Mouse (Mus musculus): ENCODE measurements around the gene Rasgef1b. TPM values are rescaled to one million over a fixed set of nuclear protein-coding genes. Genes with fewer than 3 reads are reported as not detected.

The Rasgef1b gene
- polyA plus RNA-seq, 1 experiment from 2014 or later: 7.8 TPM

- WGBS: 66% methylated on average over 9 of the region's 9 CpGs
- H3K36me3 ChIP-seq (ENCODE audit: insufficient read depth, low read length): no peaks in the 10 kb centered on the region
These were observed 224.5 kb downstream of the Rasgef1b start for GRCm38 (mm10) chr5:99504349-99504830.

DNA sequence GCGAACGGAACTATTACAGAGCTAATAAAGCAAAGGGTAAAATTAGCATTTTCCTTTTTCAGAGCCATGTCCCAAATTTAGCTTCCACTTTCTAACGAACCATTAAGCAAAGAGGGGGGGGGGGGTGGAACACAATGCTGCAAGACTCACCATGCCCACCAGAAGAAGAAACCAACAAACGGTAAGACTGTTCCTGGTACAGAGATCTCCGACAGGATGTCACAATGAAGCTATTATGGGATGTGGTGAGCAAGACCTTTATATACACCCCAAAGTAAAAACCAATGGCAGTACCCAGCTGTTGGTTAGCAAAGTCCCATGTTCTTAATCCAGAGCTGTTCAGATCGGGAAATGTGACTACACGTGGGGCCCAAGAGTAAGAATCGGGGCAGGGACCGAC, 226.2 kb downstream of the Rasgef1b start:
- Histone ChIP-seq H3K4me1 (ENCODE audit: insufficient read depth, low read length) (peaks cover 2% of the 10 kb centered on the region; the same call in 1 of the 2 replicates), H3K27ac (ENCODE audit: low read length) (no peak overlapping the region), H3K27me3 (ENCODE audit: insufficient read depth, low read length) (no peaks in the 10 kb centered on the region), H3K9ac (replicated peaks; ENCODE audit: low read length) (no peak overlapping the region), H3K9me3 (ENCODE audit: low read length) (no peaks in the 10 kb centered on the region), H3K36me3 (ENCODE audit: insufficient read depth, low read length) (no peaks in the 10 kb centered on the region), H3K4me3 (ENCODE audit: low read length) (no peak overlapping the region), H3K4me2 (replicated peaks; ENCODE audit: low read depth, low read length) (no peak overlapping the region)
- WGBS: 82% methylated on average over 9 of the region's 9 CpGs
- no peak for ATAC-seq (ENCODE audit: low FRiP score, low TSS enrichment)

More at GRCm38 (mm10) chr5:99504349-99504830, 224.5 kb downstream of the Rasgef1b start:
- Histone ChIP-seq H3K27me3 (ENCODE audit: insufficient read depth, low read length) (no peaks in the 10 kb centered on the region), H3K4me1 (ENCODE audit: insufficient read depth, low read length) (no peaks in the 10 kb centered on the region), H3K9me3 (ENCODE audit: low read length) (no peaks in the 10 kb centered on the region), H3K4me2 (replicated peaks; ENCODE audit: low read depth, low read length) (no peak overlapping the region), H3K27ac (ENCODE audit: low read length) (no peak overlapping the region), H3K9ac (replicated peaks; ENCODE audit: low read length) (no peak overlapping the region), H3K4me3 (ENCODE audit: low read length) (no peak overlapping the region)
- no peak for ATAC-seq (ENCODE audit: low FRiP score, low TSS enrichment)

- Histone ChIP-seq H3K36me3 (ENCODE audit: insufficient read depth, low read length) (no peaks in the 10 kb centered on the region), H3K9me3 (ENCODE audit: low read length) (no peaks in the 10 kb centered on the region), H3K4me3 (ENCODE audit: low read length) (no peak overlapping the region), H3K9ac (replicated peaks; ENCODE audit: low read length) (no peak overlapping the region), H3K27me3 (ENCODE audit: insufficient read depth, low read length) (no peaks in the 10 kb centered on the region), H3K4me1 (ENCODE audit: insufficient read depth, low read length) (peaks cover 30% of the 10 kb centered on the region), H3K4me2 (replicated peaks; ENCODE audit: low read depth, low read length) (no peak overlapping the region), H3K27ac (ENCODE audit: low read length) (no peak overlapping the region)
- no peak for ATAC-seq (ENCODE audit: low FRiP score, low TSS enrichment)
- WGBS: 64% methylated on average over 7 of the region's 7 CpGs
These were observed 229.3 kb downstream of the Rasgef1b start for GRCm38 (mm10) chr5:99499404-99500089.

DNA sequence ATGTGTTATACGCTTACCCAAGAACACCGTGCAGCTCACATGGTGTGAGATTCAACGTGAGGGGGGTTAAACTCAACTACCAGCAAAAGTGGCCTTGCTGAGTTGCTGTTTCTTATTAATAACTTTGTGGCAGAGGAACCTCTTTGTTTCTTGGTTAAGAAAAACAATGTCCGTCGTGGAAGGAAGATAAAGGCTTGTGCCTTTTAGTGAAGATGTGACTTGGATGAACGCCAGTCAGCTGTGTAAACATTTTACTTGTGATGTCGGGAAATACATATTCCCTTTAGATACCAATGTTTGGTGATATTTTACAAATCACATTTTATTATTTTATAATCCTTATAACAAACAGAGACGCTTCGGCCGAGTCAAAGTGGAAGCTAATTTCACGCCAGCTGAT, 231.0 kb downstream of the Rasgef1b start:
- Histone ChIP-seq H3K4me1 (ENCODE audit: insufficient read depth, low read length) (peaks cover 36% of the 10 kb centered on the region), H3K4me2 (replicated peaks; ENCODE audit: low read depth, low read length) (no peak overlapping the region), H3K4me3 (ENCODE audit: low read length) (no peak overlapping the region), H3K27me3 (ENCODE audit: insufficient read depth, low read length) (no peaks in the 10 kb centered on the region), H3K36me3 (ENCODE audit: insufficient read depth, low read length) (no peaks in the 10 kb centered on the region), H3K9ac (replicated peaks; ENCODE audit: low read length) (no peak overlapping the region), H3K27ac (ENCODE audit: low read length) (peak overlapping the region; percentile 19; the same call in 1 of the 2 replicates), H3K9me3 (ENCODE audit: low read length) (no peaks in the 10 kb centered on the region)
- no peak for ATAC-seq (ENCODE audit: low FRiP score, low TSS enrichment)
- WGBS: 56% methylated on average over 11 of the region's 11 CpGs

- ATAC-seq (ENCODE audit: low FRiP score, low TSS enrichment): no peak
- no peaks in the 10 kb centered on the region for H3K9me3 ChIP-seq (ENCODE audit: low read length)
- H3K9ac ChIP-seq (replicated peaks; ENCODE audit: low read length): no peak overlapping the region
- no peak overlapping the region for H3K4me2 ChIP-seq (replicated peaks; ENCODE audit: low read depth, low read length)
- H3K27ac ChIP-seq (ENCODE audit: low read length): peak overlapping the region; percentile 19; the same call in 1 of the 2 replicates
- peaks cover 36% of the 10 kb centered on the region for H3K4me1 ChIP-seq (ENCODE audit: insufficient read depth, low read length)
- H3K36me3 ChIP-seq (ENCODE audit: insufficient read depth, low read length): no peaks in the 10 kb centered on the region
- no peaks in the 10 kb centered on the region for H3K27me3 ChIP-seq (ENCODE audit: insufficient read depth, low read length)
- no peak overlapping the region for H3K4me3 ChIP-seq (ENCODE audit: low read length)
- 32% methylated on average over 8 of the region's 9 CpGs for WGBS
These were observed 231.7 kb downstream of the Rasgef1b start for GRCm38 (mm10) chr5:99496931-99497782.

DNA sequence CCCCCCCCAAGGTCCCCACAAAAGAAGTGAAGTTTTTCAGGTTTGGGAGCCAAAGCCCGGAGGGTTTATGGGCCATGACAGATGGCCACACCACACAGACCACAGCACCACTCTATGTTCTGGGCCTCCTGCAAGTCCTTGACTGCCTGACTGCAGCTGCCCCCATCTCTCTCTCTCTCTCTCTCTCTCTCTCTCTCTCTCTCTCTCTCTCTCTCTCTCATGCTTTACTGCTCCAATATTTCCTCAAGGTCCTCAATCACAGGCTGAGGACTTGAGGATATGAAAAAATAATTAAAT, 232.8 kb downstream of the Rasgef1b start:
- H3K4me3 ChIP-seq (ENCODE audit: low read length): no peak overlapping the region
- no peak overlapping the region for H3K9ac ChIP-seq (replicated peaks; ENCODE audit: low read length)
- peaks cover 36% of the 10 kb centered on the region for H3K4me1 ChIP-seq (ENCODE audit: insufficient read depth, low read length)
- no peaks in the 10 kb centered on the region for H3K36me3 ChIP-seq (ENCODE audit: insufficient read depth, low read length)
- H3K27me3 ChIP-seq (ENCODE audit: insufficient read depth, low read length): no peaks in the 10 kb centered on the region
- peak overlapping the region; percentile 75 for H3K27ac ChIP-seq (ENCODE audit: low read length)
- peak; percentile 76 for ATAC-seq (ENCODE audit: low FRiP score, low TSS enrichment)
- no peak overlapping the region for H3K4me2 ChIP-seq (replicated peaks; ENCODE audit: low read depth, low read length)
- H3K9me3 ChIP-seq (ENCODE audit: low read length): no peaks in the 10 kb centered on the region
- 20% methylated on average over 1 of the region's 1 CpGs for WGBS

DNA sequence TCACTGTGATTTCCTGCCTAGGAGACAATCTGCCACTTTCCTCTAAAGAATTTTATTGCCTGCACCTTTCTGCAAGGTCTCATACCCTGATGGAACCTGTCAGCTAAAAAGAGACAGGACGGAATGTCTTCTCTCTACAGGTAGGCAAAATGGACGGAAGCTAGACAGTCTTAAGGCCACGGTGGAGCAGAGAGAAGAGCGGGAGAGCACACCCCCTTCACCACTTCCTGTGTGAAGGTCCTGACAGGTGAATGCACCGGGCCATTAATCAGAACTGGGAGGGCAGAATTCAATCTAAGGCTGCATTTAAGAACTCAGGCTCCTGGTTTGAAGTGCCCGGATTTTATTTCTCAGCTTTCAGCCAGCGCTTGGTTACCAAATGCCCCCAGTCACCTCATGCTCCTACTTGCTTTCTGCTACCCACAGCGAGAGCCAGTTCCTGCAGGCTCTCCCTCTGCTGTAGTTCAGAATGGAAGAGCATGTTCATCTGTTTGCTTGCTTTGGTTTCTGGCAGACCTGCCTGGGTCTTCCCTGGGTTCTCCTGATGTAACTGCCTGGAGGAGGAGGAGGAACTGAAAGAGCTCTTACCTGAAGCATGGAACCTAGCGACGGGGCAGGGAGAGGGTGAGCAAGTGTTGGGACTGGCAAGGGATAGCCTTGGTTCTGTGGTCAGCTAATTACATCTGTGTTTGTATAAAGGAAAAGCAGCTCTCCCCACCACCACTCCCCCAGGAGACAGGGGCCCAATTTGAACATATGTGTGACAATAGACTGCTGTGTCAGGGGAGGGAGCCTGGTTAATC, 233.3 kb downstream of the Rasgef1b start:
- WGBS: 30% methylated on average over 10 of the region's 10 CpGs
- H3K27me3 ChIP-seq (ENCODE audit: insufficient read depth, low read length): no peaks in the 10 kb centered on the region
- peak; percentile 72 for ATAC-seq (ENCODE audit: low FRiP score, low TSS enrichment)
- no peak overlapping the region for H3K9ac ChIP-seq (replicated peaks; ENCODE audit: low read length)
- H3K4me3 ChIP-seq (ENCODE audit: low read length): no peak overlapping the region
- H3K27ac ChIP-seq (ENCODE audit: low read length): peak overlapping the region; percentile 75
- H3K4me1 ChIP-seq (ENCODE audit: insufficient read depth, low read length): peaks cover 36% of the 10 kb centered on the region
- H3K4me2 ChIP-seq (replicated peaks; ENCODE audit: low read depth, low read length): peak overlapping the region; percentile 17; the same call in 1 of the 2 replicates
- H3K36me3 ChIP-seq (ENCODE audit: insufficient read depth, low read length): no peaks in the 10 kb centered on the region
- H3K9me3 ChIP-seq (ENCODE audit: low read length): no peaks in the 10 kb centered on the region

- 54% methylated on average over 9 of the region's 9 CpGs for WGBS
- Histone ChIP-seq H3K27ac (ENCODE audit: low read length) (no peak overlapping the region), H3K4me3 (ENCODE audit: low read length) (no peak overlapping the region), H3K9me3 (ENCODE audit: low read length) (no peaks in the 10 kb centered on the region), H3K36me3 (ENCODE audit: insufficient read depth, low read length) (no peaks in the 10 kb centered on the region), H3K9ac (replicated peaks; ENCODE audit: low read length) (no peak overlapping the region), H3K27me3 (ENCODE audit: insufficient read depth, low read length) (no peaks in the 10 kb centered on the region), H3K4me2 (replicated peaks; ENCODE audit: low read depth, low read length) (no peak overlapping the region), H3K4me1 (ENCODE audit: insufficient read depth, low read length) (peaks cover 36% of the 10 kb centered on the region)
- no peak for ATAC-seq (ENCODE audit: low FRiP score, low TSS enrichment)
These were observed 235.0 kb downstream of the Rasgef1b start for GRCm38 (mm10) chr5:99493861-99494260.

DNA sequence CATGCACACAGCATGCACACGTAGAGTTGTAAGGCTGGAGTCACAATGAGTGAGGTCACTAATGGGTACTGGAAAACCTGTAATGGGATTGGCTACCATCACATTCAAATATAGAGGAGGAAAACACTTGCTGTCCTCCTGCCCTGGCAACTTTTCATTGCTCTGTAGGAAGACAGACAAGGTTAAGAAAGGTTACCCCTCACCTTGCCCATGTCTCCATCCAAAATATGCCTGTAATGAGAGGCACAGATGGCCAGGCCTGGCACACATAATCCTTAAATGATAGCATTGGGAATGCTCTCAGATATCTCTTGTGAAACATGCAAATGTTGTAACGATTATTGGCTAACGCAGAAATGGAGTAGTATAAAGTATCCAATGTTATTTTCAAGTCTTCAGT, 235.8 kb downstream of the Rasgef1b start:
- no peaks in the 10 kb centered on the region for H3K36me3 ChIP-seq (ENCODE audit: insufficient read depth, low read length)
- ATAC-seq (ENCODE audit: low FRiP score, low TSS enrichment): no peak
- H3K27ac ChIP-seq (ENCODE audit: low read length): no peak overlapping the region
- H3K27me3 ChIP-seq (ENCODE audit: insufficient read depth, low read length): no peaks in the 10 kb centered on the region
- H3K9ac ChIP-seq (replicated peaks; ENCODE audit: low read length): no peak overlapping the region
- H3K9me3 ChIP-seq (ENCODE audit: low read length): no peaks in the 10 kb centered on the region
- WGBS: 90% methylated on average over 3 of the region's 3 CpGs
- peaks cover 36% of the 10 kb centered on the region for H3K4me1 ChIP-seq (ENCODE audit: insufficient read depth, low read length)
- no peak overlapping the region for H3K4me2 ChIP-seq (replicated peaks; ENCODE audit: low read depth, low read length)
- H3K4me3 ChIP-seq (ENCODE audit: low read length): no peak overlapping the region
